Comparison of ENCODE assay signal across 9 mouse cellular contexts in genomic region chr1:60862951-60863461, GRCm38 (mm10). TPM values are rescaled to one million over a fixed set of nuclear protein-coding genes. Genes with fewer than 3 reads are reported as not detected.
A peak's percentile ranks its signal among the peaks of the same experiment; 100 is the strongest.
DNase-seq lines count a peak whose midpoint lies in the region; ATAC-seq and TF ChIP-seq lines count a peak whose summit lies in the region.
"Had no signal": no experiment of that assay in that cellular context is flagged by ENCODE, and none has a peak within 500 bp of the region (broad histone marks: within the 10 kb centered on the region; RNA-seq: fewer than 3 reads in every experiment).

No protein-coding gene starts in this region.

- peak overlapping the region; percentile 91 for H3K27ac ChIP-seq in bone marrow macrophage, adult 2 months (ENCODE audit: insufficient read depth, low read depth, low read length)
- peak overlapping the region; percentile 78 for H3K27ac ChIP-seq in heart, embryonic 15.5 days
- peak overlapping the region; percentile 13; the same call in 1 of the 2 replicates for H3K27ac ChIP-seq in midbrain, embryonic 15.5 days

- peak overlapping the region; percentile 28 for H3K4me3 ChIP-seq in bone marrow macrophage, adult 2 months (ENCODE audit: insufficient read depth, low read length)
- no peak overlapping the region for H3K4me3 ChIP-seq in heart, embryonic 15.5 days
- H3K4me3 ChIP-seq in midbrain, embryonic 15.5 days: no peak overlapping the region

- no peak for TF ChIP-seq CTCF in bone marrow macrophage, adult 2 months (IDR thresholded peaks at IDR 0.05; ENCODE audit: low read depth, low read length)

- H3K9me3 ChIP-seq in heart, embryonic 15.5 days (replicated peaks): no peaks in the 10 kb centered on the region
- H3K9me3 ChIP-seq in midbrain, embryonic 15.5 days: no peaks in the 10 kb centered on the region

- H3K9ac ChIP-seq in heart, embryonic 15.5 days: no peak overlapping the region
- no peak overlapping the region for H3K9ac ChIP-seq in midbrain, embryonic 15.5 days

- no peaks in the 10 kb centered on the region for H3K36me3 ChIP-seq in heart, embryonic 15.5 days
- no peaks in the 10 kb centered on the region for H3K36me3 ChIP-seq in midbrain, embryonic 15.5 days (replicated peaks)

- H3K27me3 ChIP-seq in heart, embryonic 15.5 days: no peaks in the 10 kb centered on the region
- H3K27me3 ChIP-seq in midbrain, embryonic 15.5 days (replicated peaks): no peaks in the 10 kb centered on the region

- DNase-seq in 416B (ENCODE audit: low read depth): peak; percentile 92
- peak; percentile 35 to 50 for DNase-seq in kidney, postnatal 4 days
- no peak for DNase-seq in cerebellum, postnatal 25 days
- no peak for DNase-seq in cerebellum, postnatal 36 days

- H3K4me2 ChIP-seq in heart, embryonic 15.5 days: peak overlapping the region; percentile 18; the same call in 1 of the 2 replicates
- H3K4me2 ChIP-seq in midbrain, embryonic 15.5 days: no peak overlapping the region

- H3K4me1 ChIP-seq in bone marrow macrophage, adult 2 months (ENCODE audit: control insufficient read depth, insufficient read depth, low read length): peaks cover 55% of the 10 kb centered on the region
- H3K4me1 ChIP-seq in heart, embryonic 15.5 days (replicated peaks): peaks cover 40% of the 10 kb centered on the region
- H3K4me1 ChIP-seq in midbrain, embryonic 15.5 days: peaks cover 15% of the 10 kb centered on the region

- peak; percentile 43 for ATAC-seq in heart, embryonic 15.5 days (replicated peaks; ENCODE audit: insufficient number of reproducible peaks, insufficient read depth, low FRiP score, low read depth)
- no peak for ATAC-seq in midbrain, embryonic 15.5 days (replicated peaks)
- ATAC-seq in erythroid progenitor cell, adult 5-6 weeks (replicated peaks; ENCODE audit: low FRiP score, poor library complexity, severe bottlenecking): no peak

- TF ChIP-seq POLR2A in bone marrow macrophage, adult 2 months (IDR thresholded peaks at IDR 0.05; ENCODE audit: borderline replicate concordance, low read depth, low read length): no peak

- WGBS in heart, embryonic 15.5 days: 39% methylated on average over 13 of the region's 13 CpGs
- 58% methylated on average over 13 of the region's 13 CpGs for WGBS in midbrain, embryonic 15.5 days

RNA-seq across cellular contexts. Expression of gene Ctla4, which starts 23.8 kb away (rescaled TPM):
- polyA plus RNA-seq in bone marrow macrophage, adult 2 months (2012; ENCODE audit: insufficient read depth, insufficient read length, missing spikeins): not detected in 2 replicates
- 0.20 and 3.1 TPM in 2 replicates for polyA plus RNA-seq in heart, embryonic 15.5 days (2015; fragmentation: Nextera tagmentation; extraction: Ambion mirVana)
- not detected in 2 replicates for polyA plus RNA-seq in midbrain, embryonic 15.5 days (2015; fragmentation: Nextera tagmentation; extraction: Ambion mirVana)
- total RNA-seq in erythroid progenitor cell, adult 5-6 weeks (2015; ENCODE audit: low replicate concordance): 5.0 TPM in 1 of 2 replicates, not detected in the other
- total RNA-seq in erythroid progenitor cell, adult 5-6 weeks (2017; ENCODE audit: low replicate concordance): 0.76 and 1.3 TPM in 2 replicates
- total RNA-seq: adrenal gland, postnatal 36 days had no signal

Comparison
In these comparisons a context has a peak if more than half of its experiments do, and no peak if none do; other contexts are left out.
1. DNase-seq: peak in 416B (single experiment) and kidney, postnatal 4 days (2 of 2); none in cerebellum, postnatal 25 days (0 of 2) and cerebellum, postnatal 36 days (0 of 2).
2. H3K27ac ChIP-seq: peak in every context shown above with its lines; median percentile 91 in bone marrow macrophage, adult 2 months; 78 in heart, embryonic 15.5 days; 13 in midbrain, embryonic 15.5 days.